Mouse (Mus musculus) left cerebral cortex, postnatal 14 days (tissue): ENCODE measurements at regions not wholly inside any gene's neighbourhood (a gene's known extent, or its start where the extent isn't known, plus 50 kb on each side); places are given as distances from the start of the nearest gene placed in this dataset.

Experiments
- DNase-seq, 2 experiments: peaks; one replicate each; pipeline ENCODE4 v3.0.0; 2021 to 2022; ENCODE audit warnings: low spot score in 2 of 2, mixed read lengths in 1 of 2
- intact Hi-C: fragments of 180-260 bp; cut with DNase I; formaldehyde crosslinking; loops from one replicate; pipeline ENCODE4 v1.15.1; 2025

DNA sequence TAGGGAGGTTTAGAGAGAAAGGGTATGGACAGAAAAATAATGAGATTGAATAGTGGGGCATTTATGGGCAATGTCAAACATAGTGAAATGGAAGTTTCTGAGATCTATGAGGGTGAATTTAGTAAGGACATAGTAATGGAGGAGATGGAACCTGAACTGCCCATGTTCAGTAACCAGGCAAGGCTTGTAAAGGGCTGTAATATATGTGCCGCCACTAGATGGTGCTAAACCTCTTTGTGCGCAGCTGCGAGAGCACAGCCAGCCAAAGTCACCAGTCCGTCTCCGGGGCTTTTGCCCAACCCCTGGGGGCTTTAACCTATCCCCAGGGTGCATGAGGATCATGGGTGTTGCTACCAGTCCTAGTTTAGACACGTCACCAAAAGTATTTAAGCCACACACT is 77.7 kb upstream of the Vmn2r25 start:
- intact Hi-C loops = loop anchor here (5.0 kb wide), 1 partner anchor 446 kb away; no protein-coding TSS in a partner anchor
- DNase-seq = peak; percentile 14 to 65

DNA sequence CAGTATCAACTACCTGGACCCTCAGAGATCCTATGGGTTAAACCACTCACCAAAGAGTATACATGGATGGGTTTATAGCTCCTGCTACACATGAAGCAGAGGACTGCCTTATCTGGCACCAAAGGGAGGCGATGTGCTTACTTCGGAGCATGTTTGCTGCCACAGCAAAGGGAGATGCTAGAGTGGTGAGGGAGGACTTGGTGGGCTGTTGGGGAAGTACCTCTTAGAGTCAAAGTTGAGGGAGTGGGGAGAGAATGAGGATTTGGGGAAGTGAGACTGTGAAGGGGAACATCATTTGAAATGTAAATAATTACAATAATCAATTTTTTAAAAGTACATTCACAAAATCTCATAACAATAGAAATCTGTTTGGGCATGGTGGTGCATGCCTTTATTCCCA is 84.7 kb upstream of the Vmn2r25 start:
- intact Hi-C loops = no loop called here

GRCm38 (mm10) chr6:123961321-123961720 is 63.0 kb upstream of the Vmn2r26 start:
- no peak for DNase-seq
- intact Hi-C loops = no loop called here

More for the DNA sequence above, 84.7 kb upstream of the Vmn2r25 start:
- no peak for DNase-seq

- intact Hi-C loops = no loop called here
- DNase-seq = no peak
Observed at GRCm38 (mm10) chr6:123971180-123971579, 53.2 kb upstream of the Vmn2r26 start.
